Comparison of ENCODE assay signal across 9 mouse cellular contexts in the genomic region with DNA sequence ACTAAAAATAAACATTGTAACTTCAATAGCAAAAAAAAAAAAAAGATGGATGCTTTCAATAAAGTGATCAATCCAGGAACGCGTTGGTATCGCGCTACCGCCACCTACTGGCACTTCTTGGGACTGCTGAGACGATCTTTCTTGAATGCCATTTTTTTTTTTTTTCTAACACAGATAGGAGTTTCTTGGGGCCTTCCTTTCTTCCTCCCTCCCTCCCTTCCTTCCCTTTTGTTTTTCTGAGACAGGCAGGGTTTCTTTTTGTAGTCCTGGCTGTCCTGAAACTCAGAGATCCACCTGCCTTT. TPM values are rescaled to one million over a fixed set of nuclear protein-coding genes. Genes with fewer than 3 reads are reported as not detected.
DNase-seq lines count a peak whose midpoint lies in the region; ATAC-seq and TF ChIP-seq lines count a peak whose summit lies in the region.
"Had no signal": no experiment of that assay in that cellular context is flagged by ENCODE, and none has a peak within 500 bp of the region (broad histone marks: within the 10 kb centered on the region; RNA-seq: fewer than 3 reads in every experiment).

No protein-coding gene starts in this region.

- peak; percentile 76 for TF ChIP-seq CTCF in ES-Bruce4 (IDR thresholded peaks at IDR 0.05; ENCODE audit: low read depth, low read length)

- under 1% methylated on average over 6 of the region's 6 CpGs for WGBS in hindbrain, embryonic 10.5 days
- 0% methylated on average over 6 of the region's 6 CpGs for WGBS in hindbrain, embryonic 12.5 days

- H3K4me3 ChIP-seq in hindbrain, embryonic 10.5 days: no peak overlapping the region
- H3K4me3 ChIP-seq in hindbrain, embryonic 12.5 days: no peak overlapping the region
- H3K4me3 ChIP-seq in ES-Bruce4 (ENCODE audit: low read depth, low read length): no peak overlapping the region
- H3K4me3 ChIP-seq: limb, embryonic 15.5 days had no signal

- H3K4me1 ChIP-seq in hindbrain, embryonic 10.5 days (replicated peaks): no peaks in the 10 kb centered on the region
- no peaks in the 10 kb centered on the region for H3K4me1 ChIP-seq in hindbrain, embryonic 12.5 days
- H3K4me1 ChIP-seq in ES-Bruce4 (ENCODE audit: control insufficient read depth, insufficient read depth, low read length): peaks cover 11% of the 10 kb centered on the region

- TF ChIP-seq POLR2A in ES-Bruce4 (IDR thresholded peaks at IDR 0.05; ENCODE audit: insufficient read depth, low read length): no peak

- TF ChIP-seq EP300 in ES-Bruce4 (IDR thresholded peaks at IDR 0.05; ENCODE audit: insufficient read depth, low read depth, low read length): 0 out of 2 replicates have a peak, but pooled peaks have one; percentile 13

- no peaks in the 10 kb centered on the region for H3K9me3 ChIP-seq in hindbrain, embryonic 10.5 days
- H3K9me3 ChIP-seq in hindbrain, embryonic 12.5 days (replicated peaks): no peaks in the 10 kb centered on the region
- H3K9me3 ChIP-seq in ES-Bruce4 (replicated peaks; ENCODE audit: control insufficient read depth, insufficient read depth, low read length, poor library complexity, severe bottlenecking): no peaks in the 10 kb centered on the region
- H3K9me3 ChIP-seq: limb, embryonic 15.5 days had no signal

- no peaks in the 10 kb centered on the region for H3K36me3 ChIP-seq in hindbrain, embryonic 10.5 days
- H3K36me3 ChIP-seq in hindbrain, embryonic 12.5 days: no peaks in the 10 kb centered on the region
- H3K36me3 ChIP-seq in ES-Bruce4 (ENCODE audit: control insufficient read depth, insufficient read depth, low read length, poor library complexity, severe bottlenecking): no peaks in the 10 kb centered on the region
- H3K36me3 ChIP-seq: limb, embryonic 15.5 days had no signal

- no peak for ATAC-seq in hindbrain, embryonic 12.5 days (ENCODE audit: low FRiP score)
- peak; percentile 56 to 73; a peak in 3 of 4 replicates for ATAC-seq in hematopoietic stem cell, adult 5-6 weeks (replicated peaks in 1 of 2; ENCODE audit: insufficient read depth in 1 of 2, low FRiP score in 2 of 2, low TSS enrichment in 1 of 2, low read depth in 1 of 2, poor library complexity in 2 of 2, severe bottlenecking in 2 of 2)

- DNase-seq in hindbrain, embryonic 10.5 days (ENCODE audit: low spot score): peak; percentile 79
- peak; percentile 88 for DNase-seq in 3T3-L1 (ENCODE audit: low read depth, low spot score)
- peak; percentile 73 to 86 for DNase-seq in cerebellum, postnatal 14 days
- DNase-seq in lung, postnatal 36 days: peak; percentile 86
- peak; percentile 73 for DNase-seq in thymus, postnatal 25 days

- H3K9ac ChIP-seq in hindbrain, embryonic 12.5 days: no peak overlapping the region
- H3K9ac ChIP-seq in ES-Bruce4 (ENCODE audit: low read depth, poor library complexity, severe bottlenecking): no peak overlapping the region
- H3K9ac ChIP-seq: limb, embryonic 15.5 days had no signal

- no peak overlapping the region for H3K27ac ChIP-seq in hindbrain, embryonic 10.5 days
- H3K27ac ChIP-seq in hindbrain, embryonic 12.5 days: no peak overlapping the region
- H3K27ac ChIP-seq in ES-Bruce4 (ENCODE audit: insufficient read depth, low read length): peak overlapping the region; percentile 80
- H3K27ac ChIP-seq: limb, embryonic 15.5 days had no signal

- H3K4me2 ChIP-seq in hindbrain, embryonic 12.5 days (replicated peaks): no peak overlapping the region
- H3K4me2 ChIP-seq: limb, embryonic 15.5 days had no signal

- H3K27me3 ChIP-seq in hindbrain, embryonic 10.5 days (ENCODE audit: insufficient read depth, poor library complexity, severe bottlenecking): no peaks in the 10 kb centered on the region; the same call in 1 of the 2 replicates
- H3K27me3 ChIP-seq in hindbrain, embryonic 12.5 days: peaks cover 2% of the 10 kb centered on the region; the same call in 1 of the 2 replicates
- no peaks in the 10 kb centered on the region for H3K27me3 ChIP-seq in ES-Bruce4 (ENCODE audit: control insufficient read depth, insufficient read depth, low read length, poor library complexity, severe bottlenecking)

RNA-seq across cellular contexts. Expression of gene Nfkbia, which starts 13.5 kb away (rescaled TPM):
- 33.8 and 37.1 TPM in 2 replicates for polyA plus RNA-seq in hindbrain, embryonic 10.5 days (2016; fragmentation: Nextera tagmentation; extraction: Ambion mirVana)
- polyA plus RNA-seq in hindbrain, embryonic 12.5 days (2016; fragmentation: Nextera tagmentation; extraction: Ambion mirVana): 42.8 and 49.1 TPM in 2 replicates
- polyA plus RNA-seq in ES-Bruce4 (2011; ENCODE audit: insufficient read depth, insufficient read length, low read depth, missing spikeins): 40.9 and 45.3 TPM in 2 replicates
- total RNA-seq in hematopoietic stem cell, adult 5-6 weeks (2017): 101 and 133 TPM in 2 replicates

RNA-seq across cellular contexts. Expression of gene Aldoart2, which starts 59.1 kb away (rescaled TPM):
- not detected in 2 replicates for polyA plus RNA-seq in hindbrain, embryonic 10.5 days (2016; fragmentation: Nextera tagmentation; extraction: Ambion mirVana)
- not detected in 2 replicates for polyA plus RNA-seq in hindbrain, embryonic 12.5 days (2016; fragmentation: Nextera tagmentation; extraction: Ambion mirVana)
- 0.40 TPM in 1 of 2 replicates, not detected in the other for polyA plus RNA-seq in ES-Bruce4 (2011; ENCODE audit: insufficient read depth, insufficient read length, low read depth, missing spikeins)
- total RNA-seq in hematopoietic stem cell, adult 5-6 weeks (2017): not detected in 2 replicates
- polyA plus RNA-seq: limb, embryonic 15.5 days had no signal
